Mouse (Mus musculus) adrenal gland, postnatal 25 days (tissue): Measurements from ENCODE around the gene Trmt11. TPM values are rescaled to one million over a fixed set of nuclear protein-coding genes. Genes with fewer than 3 reads are reported as not detected.
"Not testable (repeated sequence)": the region's sequence is repeated elsewhere in the genome, so short reads cannot be mapped to it uniquely, and the experiment has no call there.

Source experiments
- DNase-seq: peaks from one replicate; pipeline ENCODE4 v3.0.0; 2021; ENCODE audit warnings: mixed read lengths
- total RNA-seq: library from RNA; stranded (reverse); gene quantifications from 2 replicates; pipeline ENCODE4 v1.2.3, GENCODE M21; 2021

Trmt11 gene
- total RNA-seq, 1 experiment from 2014 or later: 11.7 TPM

DNA sequence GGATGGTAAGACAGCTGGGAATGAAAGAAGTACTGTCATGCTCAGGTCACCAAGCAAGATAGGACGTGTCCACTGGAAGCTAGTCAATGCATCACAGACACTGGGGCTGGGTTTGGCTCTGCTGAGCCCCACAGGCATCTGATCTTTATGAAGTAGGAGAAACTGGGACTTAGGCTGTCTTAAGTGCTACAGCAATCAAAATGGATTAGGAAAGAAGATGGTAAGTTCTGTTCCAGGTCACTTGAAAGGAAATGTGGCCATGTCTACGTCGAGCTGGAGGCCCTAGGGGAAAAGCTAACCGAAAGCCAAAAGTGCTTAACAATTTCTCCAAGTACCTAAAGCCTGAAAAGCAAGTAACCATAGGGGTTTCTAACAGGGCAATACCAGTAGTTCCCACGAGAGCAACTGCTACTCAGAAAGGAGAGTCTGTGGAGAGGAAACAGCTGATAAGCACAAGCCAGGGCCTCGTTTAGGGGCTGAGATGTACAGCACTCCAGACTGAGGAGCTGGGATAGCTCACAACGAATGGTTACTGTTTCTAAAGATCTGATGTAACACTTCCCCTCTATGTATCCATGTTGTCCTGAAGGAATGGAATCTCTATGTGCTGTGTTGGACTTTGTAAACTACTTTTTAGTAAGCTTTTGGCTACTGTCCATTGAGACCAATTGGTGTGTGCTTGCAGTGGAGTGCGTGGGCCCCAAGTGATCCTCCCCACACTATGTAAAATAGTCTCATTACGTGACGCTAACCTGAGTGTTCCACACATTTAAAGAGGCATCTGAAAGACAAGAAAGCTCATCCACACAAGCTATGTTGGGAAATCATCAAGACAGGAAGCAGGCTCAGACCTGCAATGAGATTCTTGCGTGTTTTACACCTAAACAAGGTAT is 44.6 kb downstream of the Trmt11 start:
- DNase-seq: no peak

DNA sequence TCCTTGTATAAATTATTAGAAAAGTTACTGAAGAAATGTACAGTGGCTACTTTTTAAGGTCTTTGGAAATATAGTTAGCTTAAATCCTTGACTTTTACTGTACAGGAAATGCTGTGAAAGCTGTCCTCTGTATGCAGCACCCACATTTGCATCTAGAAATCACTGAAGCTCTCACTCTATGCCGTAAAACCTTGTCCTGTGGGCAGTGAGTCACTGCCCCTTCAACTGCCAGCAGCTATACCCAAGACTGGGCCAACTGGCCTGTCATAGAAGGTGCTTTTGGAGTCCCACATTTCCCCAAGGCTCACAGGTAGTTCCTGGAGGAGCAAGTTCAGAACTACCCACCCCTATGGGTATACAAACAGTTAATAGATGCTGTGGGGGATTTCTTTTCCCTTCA is 48.2 kb downstream of the Trmt11 start:
- DNase-seq: no peak

GRCm38 (mm10) chr10:30549974-30550373 is 50.6 kb downstream of the Trmt11 start:
- no peak for DNase-seq

DNA sequence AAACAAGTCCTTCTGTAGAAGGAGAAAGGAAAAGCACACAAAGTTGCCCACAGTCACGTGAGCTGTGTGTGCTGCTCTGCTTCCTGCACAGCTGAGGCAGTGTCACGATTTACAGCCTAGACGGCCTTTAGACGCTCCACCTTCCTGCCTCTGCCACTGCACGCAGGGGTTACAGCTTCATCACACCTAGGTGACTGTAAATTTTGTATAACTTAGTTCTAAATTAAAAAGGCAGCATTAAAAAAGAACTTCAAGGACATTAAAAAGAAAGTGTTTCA is 62.1 kb downstream of the Trmt11 start:
- no peak for DNase-seq

GRCm38 (mm10) chr10:30537734-30538537 is 62.6 kb downstream of the Trmt11 start:
- no peak for DNase-seq

DNA sequence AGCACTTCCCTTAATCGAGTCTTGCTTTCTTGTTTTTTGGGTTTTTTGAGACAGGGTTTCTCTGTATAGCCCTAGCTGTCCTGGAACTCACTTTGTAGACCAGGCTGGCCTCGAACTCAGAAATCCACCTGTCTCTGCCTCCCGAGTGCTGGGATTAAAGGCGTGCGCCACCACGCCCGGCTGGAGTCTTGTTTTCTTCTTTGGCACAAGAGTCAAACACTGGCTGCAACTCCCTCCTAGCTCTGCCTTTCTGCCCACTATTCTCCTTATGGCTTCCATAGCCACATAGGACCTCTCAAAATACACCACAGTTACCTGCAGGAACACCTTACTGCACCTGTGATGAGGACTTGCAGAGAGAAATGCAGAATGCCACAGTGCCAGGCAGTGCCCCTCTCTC is 64.6 kb downstream of the Trmt11 start:
- not testable (repeated sequence) for DNase-seq

DNA sequence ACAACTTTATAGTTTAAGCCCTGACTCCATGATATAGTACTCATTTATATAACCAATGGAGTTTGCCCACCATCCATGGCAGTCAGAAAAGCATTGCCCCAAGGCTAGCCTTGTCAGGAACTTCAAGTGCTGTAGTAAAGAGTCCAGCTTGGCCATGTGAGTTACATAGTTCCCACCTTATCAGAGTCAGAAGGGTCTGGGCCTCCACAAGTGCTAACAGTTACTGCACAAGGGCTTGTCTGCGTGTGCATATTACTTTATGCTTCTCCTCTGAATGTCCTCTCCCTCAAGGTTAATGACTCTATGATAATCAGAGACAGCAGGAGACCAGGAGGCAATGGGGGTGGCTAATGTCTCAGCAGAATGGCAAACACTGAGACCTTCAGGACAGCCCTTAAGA is 73.4 kb downstream of the Trmt11 start:
- DNase-seq: no peak

- no peak for DNase-seq
These were observed 78.8 kb downstream of the Trmt11 start for GRCm38 (mm10) chr10:30521727-30522126.

GRCm38 (mm10) chr10:30519143-30519542 is 81.4 kb downstream of the Trmt11 start:
- no peak for DNase-seq

- no peak for DNase-seq
These were observed 83.3 kb downstream of the Trmt11 start for GRCm38 (mm10) chr10:30517224-30517623.

DNA sequence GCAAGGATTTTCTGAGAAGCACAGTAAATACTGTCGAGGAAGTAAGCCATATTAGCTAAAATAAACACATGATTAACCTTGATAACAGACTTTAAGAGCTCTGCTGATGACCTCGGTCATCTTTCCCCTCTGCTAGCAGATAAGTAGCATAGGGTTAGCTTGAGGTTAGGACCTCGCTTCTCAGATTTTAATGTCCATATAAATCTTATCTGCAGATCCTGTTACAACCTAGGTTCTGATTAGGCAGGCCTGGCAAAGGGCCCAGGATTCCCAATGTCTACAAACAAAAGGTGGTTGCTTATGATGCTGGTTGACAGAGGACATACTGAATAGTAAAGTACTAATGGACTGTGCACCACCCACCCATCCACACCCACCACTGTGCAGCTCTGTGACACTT is 83.8 kb downstream of the Trmt11 start:
- DNase-seq: no peak

- DNase-seq: no peak
These were observed 95.8 kb downstream of the Trmt11 start for GRCm38 (mm10) chr10:30504736-30505135.

DNA sequence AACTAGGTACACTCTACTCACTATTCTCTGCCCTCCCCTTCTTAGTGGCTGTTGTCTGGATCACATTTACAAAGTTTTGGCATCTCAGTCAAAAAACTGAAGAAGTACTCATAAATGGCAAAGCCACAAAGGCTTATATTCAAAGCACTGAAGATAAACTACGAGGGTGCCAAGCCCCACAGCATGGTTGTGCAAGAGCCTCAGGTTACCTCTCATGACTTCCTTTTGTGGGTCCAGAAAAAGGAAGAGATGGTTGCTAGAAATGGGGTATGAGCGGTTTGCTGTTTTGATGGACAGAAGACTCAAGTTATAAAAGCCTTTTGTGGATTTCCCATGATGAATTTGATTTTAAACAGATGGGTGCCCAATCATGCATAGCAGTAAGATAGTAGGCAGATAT is 97.4 kb downstream of the Trmt11 start:
- no peak for DNase-seq

DNA sequence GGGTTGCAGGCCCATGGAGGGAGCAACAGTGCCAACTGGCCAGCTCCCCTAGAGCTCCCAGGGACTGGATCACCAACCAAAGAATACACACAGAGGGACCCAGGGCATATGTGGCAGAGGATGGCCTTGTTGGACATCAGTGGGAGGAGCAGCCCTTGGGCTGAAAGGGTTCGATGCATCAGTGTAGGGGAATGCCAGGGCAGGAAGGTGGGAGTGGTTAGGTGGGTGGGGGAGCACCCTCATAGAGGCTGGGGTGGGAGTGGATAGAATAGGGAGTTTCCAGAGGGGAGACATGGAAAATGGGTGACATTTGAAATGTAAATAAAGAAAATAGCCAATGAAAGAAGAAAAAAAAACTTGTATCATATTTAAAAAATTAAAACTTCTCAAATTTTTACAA is 97.8 kb downstream of the Trmt11 start:
- no peak for DNase-seq

GRCm38 (mm10) chr10:30498223-30498622 is 102.3 kb downstream of the Trmt11 start:
- not testable (repeated sequence) for DNase-seq

Other genes with a start within 250 kb of the Trmt11 start
- 48.5 and 65.1 TPM in 2 replicates for gene Hint3, start 28.9 kb upstream of the Trmt11 start, total RNA-seq
- 32.9 and 42.0 TPM in 2 replicates for gene Ncoa7, start 202.6 kb upstream of the Trmt11 start, total RNA-seq
- 1.1 and 1.5 TPM in 2 replicates for gene Hey2, start 242.1 kb upstream of the Trmt11 start, total RNA-seq